Mouse (Mus musculus): ENCODE results near the gene Thy1.

Gene Thy1

DNA sequence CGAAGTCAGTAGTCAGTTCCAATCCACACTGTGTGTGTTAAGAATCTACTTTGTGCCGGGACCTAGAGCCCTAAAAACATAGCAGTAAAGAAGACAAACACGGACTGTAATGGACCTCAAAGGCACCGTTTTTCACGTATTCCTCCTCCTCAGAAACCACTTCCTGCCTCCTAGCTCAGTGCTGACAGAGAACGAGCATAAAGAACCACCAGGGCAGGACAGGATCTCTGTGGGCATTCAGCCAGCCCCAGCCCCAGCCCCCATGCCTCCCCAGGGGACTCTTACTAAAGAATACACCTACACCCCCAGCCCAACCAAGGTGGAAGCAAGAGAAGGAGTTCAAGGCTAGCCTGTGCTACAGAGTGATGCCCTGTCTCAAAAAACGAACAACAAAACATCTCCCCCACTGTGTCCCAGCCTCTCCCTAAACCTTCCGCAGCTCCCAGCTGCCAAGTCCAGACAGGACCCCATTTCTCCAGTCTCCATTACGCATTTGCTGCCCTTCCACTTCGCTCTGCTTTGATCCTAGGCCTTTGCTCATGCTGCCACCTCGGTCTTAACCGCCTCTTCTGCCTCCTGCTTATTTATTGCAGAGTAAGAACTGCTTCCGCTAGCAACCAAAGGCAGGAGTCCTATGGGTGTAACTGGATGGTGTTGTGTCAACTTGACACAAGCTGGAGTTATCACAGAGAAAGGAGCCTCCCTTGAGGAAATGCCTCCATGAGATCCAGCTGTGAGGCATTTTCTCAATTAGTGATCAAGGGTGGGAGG is 9.0 kb upstream of the Thy1 start:
- no peak for DNase-seq (ENCODE audit: low read depth, low spot score)

- DNase-seq (ENCODE audit: low read depth, low spot score) = no peak
Measured at GRCm38 (mm10) chr9:44037106-44037505, 6.1 kb upstream of the Thy1 start.

- no peak for DNase-seq (ENCODE audit: low read depth, low spot score)
Measured at GRCm38 (mm10) chr9:44041511-44042395, 1.4 kb upstream of the Thy1 start.

- no peak for DNase-seq (ENCODE audit: low read depth, low spot score)
Measured at GRCm38 (mm10) chr9:44042396-44042680, 846 bp upstream of the Thy1 start.

DNA sequence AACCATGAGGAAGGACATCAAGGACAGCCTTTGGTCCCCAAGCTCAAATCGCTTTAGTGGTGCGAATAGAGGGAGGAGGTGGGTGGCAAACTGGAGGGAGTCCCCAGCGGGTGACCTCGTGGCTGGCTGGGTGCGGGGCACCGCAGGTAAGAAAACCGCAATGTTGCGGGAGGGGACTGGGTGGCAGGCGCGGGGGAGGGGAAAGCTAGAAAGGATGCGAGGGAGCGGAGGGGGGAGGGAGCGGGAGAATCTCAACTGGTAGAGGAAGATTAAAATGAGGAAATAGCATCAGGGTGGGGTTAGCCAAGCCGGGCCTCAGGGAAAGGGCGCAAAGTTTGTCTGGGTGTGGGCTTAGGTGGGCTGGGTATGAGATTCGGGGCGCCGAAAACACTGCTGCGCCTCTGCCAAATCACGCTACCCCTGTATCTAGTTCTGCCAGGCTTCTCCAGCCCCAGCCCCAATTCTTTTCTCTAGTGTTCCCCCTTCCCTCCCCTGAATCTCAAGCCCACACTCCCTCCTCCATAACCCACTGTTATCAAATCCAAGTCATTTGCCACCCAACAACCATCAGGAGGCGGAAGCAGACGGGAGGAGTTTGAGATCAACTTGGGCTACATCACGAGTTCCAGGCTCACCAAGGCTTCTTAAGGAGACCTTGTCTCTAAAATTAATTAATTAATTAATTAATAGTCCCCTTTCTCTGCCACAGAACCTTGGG is 683 bp downstream of the Thy1 start:
- DNase-seq (ENCODE audit: low read depth, low spot score) = no peak

DNA sequence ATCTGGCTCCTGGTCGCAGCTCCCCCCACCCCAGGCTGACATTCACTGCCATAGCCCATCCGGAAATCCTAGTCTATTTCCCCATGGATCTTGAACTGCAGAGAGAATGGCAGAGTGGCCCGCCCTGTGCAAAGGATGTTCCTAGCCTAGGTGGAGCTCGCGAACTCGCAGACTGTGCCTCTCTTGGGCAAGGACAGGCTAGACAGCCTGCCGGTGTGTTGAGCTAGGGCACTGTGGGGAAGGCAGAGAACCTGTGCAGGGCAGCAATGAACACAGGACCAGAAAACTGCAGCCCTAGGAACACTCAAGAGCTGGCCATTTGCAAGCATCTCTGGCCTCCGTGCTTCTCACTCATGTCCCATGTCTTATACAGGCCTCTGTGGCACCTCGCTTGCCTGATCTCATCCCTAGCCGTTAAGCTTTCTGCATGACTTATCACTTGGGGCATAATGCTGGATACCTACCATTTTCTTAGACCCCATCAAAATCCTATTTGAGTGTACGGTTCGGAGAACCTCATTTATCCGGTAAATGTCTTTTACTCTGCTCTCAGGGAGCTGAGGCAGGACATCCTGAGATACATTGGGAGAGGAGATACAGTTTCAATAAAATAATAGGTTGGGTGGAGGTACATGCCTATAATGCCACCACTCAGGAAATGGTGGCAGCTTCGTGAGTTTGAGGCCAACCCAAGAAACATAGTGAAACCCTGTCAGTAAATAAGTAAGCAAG is 1.4 kb downstream of the Thy1 start:
- DNase-seq (ENCODE audit: low read depth, low spot score) = no peak

DNA sequence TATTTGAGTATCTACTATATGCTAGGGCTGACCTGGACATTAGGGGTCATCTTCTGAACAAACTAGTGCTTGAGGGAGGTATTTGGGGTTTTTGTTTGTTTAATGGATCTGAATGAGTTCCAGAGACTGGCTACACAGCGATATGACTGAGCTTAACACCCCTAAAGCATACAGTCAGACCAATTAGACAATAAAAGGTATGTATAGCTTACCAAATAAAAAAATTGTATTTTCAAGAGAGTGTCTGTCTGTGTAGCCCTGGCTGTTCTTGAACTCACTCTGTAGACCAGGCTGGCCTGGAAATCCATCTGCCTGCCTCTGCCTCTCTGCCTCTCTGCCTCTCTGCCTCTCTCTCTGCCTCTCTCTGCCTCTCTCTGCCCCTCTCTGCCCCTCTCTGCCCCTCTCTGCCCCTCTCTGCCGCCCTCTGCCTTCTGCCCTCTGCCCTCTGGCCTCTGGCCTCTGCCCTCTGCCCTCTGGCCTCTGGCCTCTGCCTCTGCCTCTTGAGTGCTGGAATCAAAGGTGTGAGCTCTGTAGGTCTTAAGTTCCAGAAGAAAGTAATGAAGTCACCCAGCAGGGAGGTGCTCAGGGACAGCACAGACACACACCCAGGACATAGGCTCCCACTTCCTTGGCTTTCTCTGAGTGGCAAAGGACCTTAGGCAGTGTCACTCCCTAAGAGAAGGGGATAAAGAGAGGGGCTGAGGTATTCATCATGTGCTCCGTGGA is 2.1 kb downstream of the Thy1 start:
- no peak for DNase-seq (ENCODE audit: low read depth, low spot score)

- DNase-seq (ENCODE audit: low read depth, low spot score) = no peak
Measured at GRCm38 (mm10) chr9:44045884-44046272, 2.7 kb downstream of the Thy1 start.

- DNase-seq (ENCODE audit: low read depth, low spot score) = no peak
Measured at GRCm38 (mm10) chr9:44046426-44046825, 3.2 kb downstream of the Thy1 start.

GRCm38 (mm10) chr9:44047071-44047470 is 3.9 kb downstream of the Thy1 start:
- DNase-seq (ENCODE audit: low read depth, low spot score) = no peak

DNA sequence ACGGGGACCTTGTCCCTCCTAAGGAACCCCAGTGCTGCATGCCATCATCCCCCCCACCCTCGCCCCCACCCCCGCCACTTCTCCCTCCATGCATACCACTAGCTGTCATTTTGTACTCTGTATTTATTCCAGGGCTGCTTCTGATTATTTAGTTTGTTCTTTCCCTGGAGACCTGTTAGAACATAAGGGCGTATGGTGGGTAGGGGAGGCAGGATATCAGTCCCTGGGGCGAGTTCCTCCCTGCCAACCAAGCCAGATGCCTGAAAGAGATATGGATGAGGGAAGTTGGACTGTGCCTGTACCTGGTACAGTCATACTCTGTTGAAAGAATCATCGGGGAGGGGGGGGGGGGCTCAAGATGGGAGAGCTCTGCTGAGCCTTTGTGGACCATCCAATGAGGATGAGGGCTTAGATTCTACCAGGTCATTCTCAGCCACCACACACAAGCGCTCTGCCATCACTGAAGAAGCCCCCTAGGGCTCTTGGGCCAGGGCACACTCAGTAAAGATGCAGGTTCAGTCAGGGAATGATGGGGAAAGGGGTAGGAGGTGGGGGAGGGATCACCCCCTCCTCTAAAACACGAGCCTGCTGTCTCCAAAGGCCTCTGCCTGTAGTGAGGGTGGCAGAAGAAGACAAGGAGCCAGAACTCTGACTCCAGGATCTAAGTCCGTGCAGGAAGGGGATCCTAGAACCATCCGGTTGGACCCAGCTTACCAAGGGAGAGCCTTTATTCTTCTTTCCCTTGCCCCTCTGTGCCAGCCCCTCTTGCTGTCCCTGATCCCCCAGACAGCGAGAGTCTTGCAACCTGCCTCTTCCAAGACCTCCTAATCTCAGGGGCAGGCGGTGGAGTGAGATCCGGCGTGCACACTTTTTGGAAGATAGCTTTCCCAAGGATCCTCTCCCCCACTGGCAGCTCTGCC is 4.6 kb downstream of the Thy1 start:
- DNase-seq (ENCODE audit: low read depth, low spot score) = no peak

- no peak for DNase-seq (ENCODE audit: low read depth, low spot score)
Measured at GRCm38 (mm10) chr9:44048541-44049380, 5.6 kb downstream of the Thy1 start.

DNA sequence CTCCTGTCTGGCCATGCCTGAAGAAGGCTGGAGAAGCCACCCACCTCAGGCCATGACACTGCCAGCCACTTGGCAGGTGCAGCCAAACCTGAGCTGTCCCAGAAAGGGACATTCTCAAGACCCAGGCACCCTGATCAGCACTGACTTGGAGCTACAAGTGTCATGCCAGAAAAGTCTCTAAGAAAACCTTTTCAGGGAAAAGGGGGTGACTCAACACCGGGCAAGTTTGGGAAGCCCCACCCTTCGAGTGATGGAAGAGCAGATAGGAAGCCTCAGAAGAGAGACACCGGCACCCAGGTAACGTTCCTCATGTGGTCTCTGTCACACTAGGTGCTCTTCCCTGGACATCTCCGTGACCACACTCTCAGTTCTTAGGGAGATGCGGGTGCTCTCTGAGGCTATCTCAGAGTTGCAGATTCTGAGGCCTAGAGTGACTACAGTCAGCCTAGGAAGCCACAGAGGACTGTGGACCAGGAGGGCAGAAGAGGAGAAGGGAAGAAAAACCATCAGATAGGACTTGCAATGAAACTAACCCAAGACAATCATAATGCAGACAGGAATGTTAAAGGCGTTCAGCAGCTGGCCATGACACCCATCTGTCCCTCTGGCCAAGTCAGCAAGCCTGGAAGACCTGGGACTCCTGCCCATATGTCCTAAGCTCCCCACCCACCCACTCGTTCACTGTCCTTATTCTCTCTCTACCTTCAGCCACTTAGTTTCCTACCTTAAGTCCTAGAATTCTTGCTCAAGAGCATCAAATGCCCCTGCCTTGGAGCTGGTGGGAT is 6.4 kb downstream of the Thy1 start:
- DNase-seq (ENCODE audit: low read depth, low spot score) = no peak

- no peak for DNase-seq (ENCODE audit: low read depth, low spot score)
Measured at GRCm38 (mm10) chr9:44052855-44053254, 9.7 kb downstream of the Thy1 start.

GRCm38 (mm10) chr9:44053936-44054335 is 10.8 kb downstream of the Thy1 start:
- no peak for DNase-seq (ENCODE audit: low read depth, low spot score)

DNA sequence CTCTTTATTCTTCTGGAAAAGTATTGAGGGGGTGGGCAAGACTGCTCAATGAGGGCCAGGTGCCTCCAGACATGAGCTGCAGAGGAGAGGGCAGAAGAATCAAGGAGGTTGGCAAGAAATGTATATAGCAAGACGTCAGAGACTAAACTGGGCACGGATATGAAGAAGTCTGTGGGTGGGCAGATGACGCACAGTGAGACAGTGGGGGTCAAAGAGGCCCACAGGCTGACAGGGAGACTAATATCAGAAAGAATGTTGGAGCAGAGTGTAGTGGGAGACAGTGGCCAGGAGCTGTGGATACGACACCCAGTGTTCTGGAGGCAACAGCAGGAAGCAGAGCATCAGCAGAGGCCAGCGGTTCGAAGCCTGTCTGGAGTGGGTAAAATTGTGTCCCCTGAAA is 15.4 kb downstream of the Thy1 start:
- no peak for DNase-seq (ENCODE audit: low read depth, low spot score)

DNA sequence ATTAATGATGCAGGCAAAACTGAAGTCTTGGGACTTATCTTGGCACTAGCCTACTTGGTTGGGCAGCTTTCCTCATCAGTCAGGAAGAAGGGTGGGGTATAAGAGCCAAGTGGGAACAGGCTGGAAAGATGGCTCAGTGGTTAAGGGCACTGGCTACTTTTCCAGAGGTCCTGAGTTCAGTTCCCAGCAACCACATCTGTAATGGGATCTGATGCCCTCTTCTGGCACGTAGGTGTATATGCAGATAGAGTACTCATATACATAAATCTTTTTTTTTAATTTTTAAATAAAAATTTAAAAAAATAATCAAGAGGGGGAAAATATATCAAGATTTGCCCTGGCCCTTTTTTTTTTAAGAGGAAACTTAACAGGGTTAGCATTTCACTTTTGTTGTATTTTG is 22.0 kb downstream of the Thy1 start:
- no peak for DNase-seq (ENCODE audit: low read depth, low spot score)

GRCm38 (mm10) chr9:44066785-44067225 is 23.6 kb downstream of the Thy1 start, which contains the start of gene Usp2:
Usp2 (plus strand) TSS chr9:44067021.
- peak; percentile 97 for DNase-seq (ENCODE audit: low read depth, low spot score)

All from embryo, embryonic 11.5 days (tissue).